Mouse (Mus musculus) neural tube, embryonic 11.5 days (tissue): Measurements from ENCODE around the gene Spns3. TPM values are rescaled to one million over a fixed set of nuclear protein-coding genes. Genes with fewer than 3 reads are reported as not detected.

Source experiments
- ATAC-seq: fragments of 200-750 bp; cut with Nextera tagmentation; 2 replicates; pipeline ENCODE4 v1.8.0; 2017; ENCODE audit warnings: moderate number of reproducible peaks, mild to moderate bottlenecking, moderate TSS enrichment, moderate library complexity; ENCODE audit not compliant: insufficient read depth, low FRiP score, low TSS enrichment
- DNase-seq: peaks from one replicate; pipeline ENCODE4 v3.0.0-alpha.2; 2015; ENCODE audit warnings: low spot score
- H3K27ac ChIP-seq: fragments of 300-500 bp; sonication (generic); 2 replicates; pipeline ENCODE4 v1.5.1; 2014; ENCODE audit warnings: low read depth, mild to moderate bottlenecking, low read length
- H3K27me3 ChIP-seq: fragments of 300-500 bp; sonication (generic); 2 replicates; pipeline ENCODE4 v1.6.1; 2014; ENCODE audit warnings: mild to moderate bottlenecking, low read length, mixed read lengths; ENCODE audit not compliant: control insufficient read depth, insufficient read depth
- H3K36me3 ChIP-seq: fragments of 300-500 bp; sonication (generic); 2 replicates; pipeline ENCODE4 v1.6.1; 2014; ENCODE audit warnings: mild to moderate bottlenecking, low read length, moderate library complexity, mixed read lengths; ENCODE audit not compliant: control insufficient read depth, insufficient read depth
- H3K4me1 ChIP-seq: fragments of 300-500 bp; sonication (generic); 2 replicates; pipeline ENCODE4 v1.6.1; 2014; ENCODE audit warnings: low read length, mixed read lengths; ENCODE audit not compliant: control insufficient read depth, insufficient read depth
- H3K4me2 ChIP-seq: fragments of 300-500 bp; sonication (generic); 2 replicates; pipeline ENCODE4 v1.6.1; 2014; ENCODE audit warnings: low read depth, mild to moderate bottlenecking, moderate library complexity
- H3K4me3 ChIP-seq: fragments of 300-500 bp; sonication (generic); 2 replicates; pipeline ENCODE4 v1.5.1; 2014; ENCODE audit warnings: low read depth, low read length
- H3K9ac ChIP-seq: fragments of 300-500 bp; sonication (generic); 2 replicates; pipeline ENCODE4 v1.6.1; 2014; ENCODE audit warnings: mild to moderate bottlenecking, low read length
- H3K9me3 ChIP-seq: fragments of 300-500 bp; sonication (generic); 2 replicates; pipeline ENCODE4 v1.6.1; 2016; ENCODE audit warnings: low read length; ENCODE audit not compliant: control insufficient read depth
- WGBS: fragments of 180-500 bp; shearing (Covaris S2); extraction: QIAGEN DNeasy Blood & Tissue Kit; methylation state at CpG from one replicate; pipeline ENCODE4 v1.1.7; 2014; 5-methylcytosine and 5-hydroxymethylcytosine counted together
- polyA plus RNA-seq: library from polyadenylated mRNA; unstranded; fragments of >200 nt; fragmentation: Nextera tagmentation; extraction: Ambion mirVana; gene quantifications from 2 replicates; pipeline ENCODE4 v1.2.1, GENCODE M21; 2014

Spns3 gene
- polyA plus RNA-seq, 1 experiment from 2014 or later = 0.25 TPM

DNA sequence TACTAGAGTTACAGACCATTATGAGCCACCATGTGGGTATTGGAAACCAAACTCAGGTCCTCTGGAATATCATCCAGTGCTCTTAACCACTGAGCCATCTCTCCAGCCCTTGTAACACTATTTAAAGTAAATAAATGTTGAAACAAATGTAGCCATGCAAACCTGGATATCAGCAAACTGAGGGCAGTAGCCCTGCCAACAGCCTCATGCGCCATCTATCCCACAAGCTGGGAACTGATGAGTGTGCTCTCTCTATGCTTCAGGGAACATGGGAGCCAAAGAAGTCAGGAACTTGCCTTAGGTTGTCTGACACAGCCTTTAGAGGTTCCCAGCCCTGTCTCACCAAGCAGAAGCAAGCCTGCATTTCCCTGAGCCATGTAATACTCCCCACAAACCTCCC is 18.7 kb downstream of the Spns3 start:
- H3K36me3 ChIP-seq = no peaks in the 10 kb centered on the region
- no peaks in the 10 kb centered on the region for H3K9me3 ChIP-seq
- H3K27ac ChIP-seq = no peak overlapping the region
- no peak overlapping the region for H3K4me2 ChIP-seq
- 80% methylated on average over 1 of the region's 1 CpGs for WGBS
- DNase-seq = no peak
- ATAC-seq = no peak
- no peak overlapping the region for H3K4me3 ChIP-seq
- H3K4me1 ChIP-seq = no peaks in the 10 kb centered on the region
- H3K27me3 ChIP-seq = no peaks in the 10 kb centered on the region
- no peak overlapping the region for H3K9ac ChIP-seq

DNA sequence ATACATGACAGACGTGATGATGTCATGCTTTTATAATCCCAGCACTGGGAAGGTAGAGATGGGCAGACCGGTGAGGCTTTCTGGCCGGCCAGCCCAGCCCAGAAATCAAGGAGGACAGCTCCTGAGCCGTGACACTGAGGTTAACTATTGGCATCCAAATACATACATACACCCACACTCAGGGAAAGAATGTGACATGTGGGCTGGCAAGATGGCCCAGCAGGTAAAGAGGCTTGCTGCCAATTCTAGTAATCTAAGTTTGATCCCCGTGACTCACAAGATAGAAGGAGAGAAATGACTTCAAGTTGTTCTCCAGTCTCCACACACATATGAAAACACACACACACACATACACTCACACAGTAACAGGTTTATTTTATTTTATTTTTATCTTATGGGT is 19.2 kb downstream of the Spns3 start:
- Histone ChIP-seq H3K9ac (no peak overlapping the region), H3K4me3 (no peak overlapping the region), H3K4me2 (no peak overlapping the region), H3K9me3 (no peaks in the 10 kb centered on the region), H3K4me1 (no peaks in the 10 kb centered on the region), H3K27ac (no peak overlapping the region), H3K36me3 (no peaks in the 10 kb centered on the region), H3K27me3 (no peaks in the 10 kb centered on the region)
- DNase-seq (no peak), ATAC-seq (no peak)
- WGBS = 82% methylated on average over 5 of the region's 5 CpGs

DNA sequence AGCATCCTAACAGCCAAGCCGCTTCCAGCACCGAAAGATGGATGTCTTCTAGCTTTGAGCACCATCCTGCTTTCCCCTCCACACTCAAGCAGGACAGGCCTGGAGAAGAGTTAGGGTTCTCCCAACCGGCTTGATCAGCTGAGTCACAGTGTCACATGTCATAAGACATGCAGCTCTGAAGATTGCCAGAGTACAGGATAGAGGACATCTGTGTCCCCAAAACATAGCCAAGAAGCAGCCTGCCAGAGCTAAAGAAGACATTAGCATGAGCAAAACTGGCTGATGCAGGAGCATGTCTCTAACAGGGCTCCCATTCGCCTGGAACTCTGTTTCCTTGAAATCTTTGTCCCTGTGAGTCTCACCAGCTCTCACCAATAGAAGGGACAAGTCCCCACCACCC is 24.1 kb downstream of the Spns3 start:
- Histone ChIP-seq H3K9ac (no peak overlapping the region), H3K27me3 (no peaks in the 10 kb centered on the region), H3K4me3 (no peak overlapping the region), H3K9me3 (no peaks in the 10 kb centered on the region), H3K27ac (no peak overlapping the region), H3K4me1 (no peaks in the 10 kb centered on the region), H3K36me3 (no peaks in the 10 kb centered on the region), H3K4me2 (no peak overlapping the region)
- WGBS = 86% methylated on average over 4 of the region's 4 CpGs
- no peak for DNase-seq
- no peak for ATAC-seq

DNA sequence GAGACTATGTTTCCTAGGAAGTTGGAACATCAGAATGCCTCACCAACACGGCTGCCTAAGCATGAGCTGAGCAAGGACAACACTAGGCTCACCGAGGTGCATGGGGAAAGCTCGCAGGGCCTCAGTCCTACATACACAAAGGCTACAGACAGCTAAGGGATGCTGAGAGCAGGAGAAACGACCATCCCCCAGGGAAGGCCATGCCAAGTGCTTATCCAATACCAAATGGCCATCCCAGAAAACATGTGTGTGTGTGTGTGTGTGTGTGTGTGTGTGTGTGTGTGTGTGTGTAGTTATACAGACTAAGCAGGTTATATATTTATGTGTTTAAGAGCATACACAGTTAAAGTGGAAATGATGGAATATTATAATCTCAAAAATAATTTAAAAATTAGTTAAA is 26.6 kb downstream of the Spns3 start:
- no peaks in the 10 kb centered on the region for H3K27me3 ChIP-seq
- H3K4me3 ChIP-seq = no peak overlapping the region
- no peak overlapping the region for H3K4me2 ChIP-seq
- no peak overlapping the region for H3K27ac ChIP-seq
- no peaks in the 10 kb centered on the region for H3K4me1 ChIP-seq
- DNase-seq (no peak), ATAC-seq (no peak)
- 62% methylated on average over 4 of the region's 4 CpGs for WGBS
- no peak overlapping the region for H3K9ac ChIP-seq
- H3K36me3 ChIP-seq = no peaks in the 10 kb centered on the region
- H3K9me3 ChIP-seq = no peaks in the 10 kb centered on the region

DNA sequence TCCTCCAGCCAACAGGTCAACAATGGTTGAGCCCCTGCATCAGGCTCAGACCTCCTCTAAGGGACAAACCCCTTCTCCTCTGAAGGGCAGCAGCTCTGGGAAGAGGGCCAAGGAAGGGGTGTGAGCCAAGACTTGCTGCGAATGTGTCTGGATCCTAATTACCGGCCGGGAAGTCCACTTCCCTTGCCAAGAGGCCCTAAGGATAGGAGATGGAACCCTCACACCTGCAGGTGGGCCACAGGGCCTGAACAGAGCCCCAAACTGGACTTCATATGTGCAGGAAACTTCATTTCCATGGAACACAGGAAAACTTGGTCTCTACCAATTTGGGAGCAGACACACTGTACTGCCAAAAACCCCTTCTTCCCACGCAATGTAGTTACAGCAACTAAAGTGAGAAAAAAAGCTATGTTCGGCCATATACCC is 27.7 kb downstream of the Spns3 start:
- Histone ChIP-seq H3K9ac (no peak overlapping the region), H3K4me3 (no peak overlapping the region), H3K36me3 (no peaks in the 10 kb centered on the region), H3K4me1 (no peaks in the 10 kb centered on the region), H3K27me3 (no peaks in the 10 kb centered on the region), H3K9me3 (no peaks in the 10 kb centered on the region), H3K27ac (no peak overlapping the region), H3K4me2 (no peak overlapping the region)
- ATAC-seq = no peak
- WGBS = 91% methylated on average over 5 of the region's 5 CpGs
- no peak for DNase-seq

DNA sequence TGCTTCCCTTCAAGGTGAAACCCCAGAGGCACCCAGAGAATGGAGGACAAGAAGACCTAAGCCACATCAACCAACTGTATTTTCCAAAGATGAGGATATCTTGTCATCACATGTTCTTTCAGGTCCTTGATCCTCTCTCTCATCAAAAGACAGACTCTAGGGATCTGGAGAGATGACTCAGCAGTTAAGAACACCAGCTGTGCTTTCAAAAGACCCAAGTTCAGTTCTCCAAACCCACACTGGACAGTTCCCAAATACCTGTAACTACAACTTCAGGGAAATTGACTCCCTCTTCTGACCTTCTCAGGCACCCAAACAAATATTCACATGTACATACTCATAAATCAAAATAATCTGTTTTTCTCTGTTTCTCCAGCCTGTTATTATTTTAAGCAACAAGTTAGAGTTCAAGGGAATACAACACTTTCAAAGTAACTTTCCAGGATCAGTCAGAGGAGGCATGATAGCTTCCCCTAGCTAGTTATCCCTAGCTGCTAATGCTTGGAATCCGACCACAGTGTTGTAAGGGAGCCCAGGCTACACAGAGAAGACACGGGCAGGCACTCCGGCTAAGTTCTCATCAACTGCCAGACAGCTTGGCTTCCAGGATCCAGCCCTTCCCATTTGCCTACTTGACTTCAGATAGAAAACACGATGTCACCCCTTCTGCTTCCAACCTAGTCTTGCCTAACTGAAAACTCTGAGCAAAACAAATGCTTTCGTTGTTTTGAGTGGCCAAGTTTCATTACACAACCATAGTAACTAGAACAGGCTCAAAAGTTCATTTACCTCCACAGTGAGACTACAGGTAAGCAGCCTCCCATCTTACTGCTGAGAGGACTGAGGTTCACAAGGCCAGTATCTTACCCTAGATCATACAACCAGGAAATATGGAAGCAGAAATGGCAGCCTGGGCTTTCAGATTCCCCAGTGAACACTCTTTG is 28.4 kb downstream of the Spns3 start:
- ATAC-seq (no peak), DNase-seq (no peak)
- H3K9ac ChIP-seq = no peak overlapping the region
- no peaks in the 10 kb centered on the region for H3K27me3 ChIP-seq
- 89% methylated on average over 5 of the region's 5 CpGs for WGBS
- H3K4me1 ChIP-seq = no peaks in the 10 kb centered on the region
- H3K36me3 ChIP-seq = no peaks in the 10 kb centered on the region
- H3K9me3 ChIP-seq = no peaks in the 10 kb centered on the region
- H3K4me2 ChIP-seq = no peak overlapping the region
- H3K27ac ChIP-seq = no peak overlapping the region
- H3K4me3 ChIP-seq = no peak overlapping the region

DNA sequence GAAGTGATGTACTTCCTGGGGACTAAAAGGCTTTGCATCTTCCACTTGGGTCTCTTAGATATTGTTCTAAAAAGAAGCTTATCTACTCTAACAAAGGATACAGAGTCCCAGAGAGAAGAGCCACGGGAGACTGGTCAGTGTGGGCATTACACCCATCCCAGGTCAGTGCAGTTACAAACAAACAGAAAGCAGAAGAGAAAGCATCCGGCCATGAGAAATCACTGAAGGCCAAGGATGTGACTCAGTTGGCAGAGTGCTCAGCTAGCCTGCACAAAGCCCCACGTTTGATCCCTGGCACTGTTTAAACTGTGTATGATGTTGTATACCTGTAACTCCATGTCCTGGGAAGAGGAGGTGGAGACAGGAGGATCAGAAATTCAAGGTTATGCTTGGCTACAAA is 30.4 kb downstream of the Spns3 start:
- no peak for DNase-seq
- ATAC-seq = no peak
- no peaks in the 10 kb centered on the region for H3K36me3 ChIP-seq
- no peaks in the 10 kb centered on the region for H3K27me3 ChIP-seq
- no peaks in the 10 kb centered on the region for H3K9me3 ChIP-seq
- H3K4me2 ChIP-seq = no peak overlapping the region
- WGBS = 84% methylated on average over 3 of the region's 3 CpGs
- H3K27ac ChIP-seq = no peak overlapping the region
- no peak overlapping the region for H3K4me3 ChIP-seq
- H3K9ac ChIP-seq = no peak overlapping the region
- H3K4me1 ChIP-seq = no peaks in the 10 kb centered on the region

DNA sequence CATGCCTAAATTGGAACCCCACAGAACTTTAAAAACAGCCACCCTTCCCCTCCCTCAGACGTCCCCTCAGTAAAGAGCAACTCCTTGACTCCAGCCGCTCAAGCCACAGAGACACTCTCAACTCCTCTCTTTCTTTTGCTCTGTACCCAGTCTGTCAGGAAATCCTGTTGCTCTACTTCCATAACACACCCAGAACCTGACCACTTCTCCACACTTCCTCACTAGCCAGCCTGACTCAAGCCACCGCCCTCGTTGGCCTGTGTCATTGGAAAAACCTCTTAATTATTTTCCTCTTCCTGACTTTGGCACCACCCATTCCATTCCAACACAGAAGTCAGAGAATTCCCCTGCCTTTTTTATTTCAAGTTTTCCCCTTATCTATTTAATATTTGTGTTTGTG is 31.1 kb downstream of the Spns3 start:
- Histone ChIP-seq H3K27ac (no peak overlapping the region), H3K4me1 (no peaks in the 10 kb centered on the region), H3K9ac (no peak overlapping the region), H3K27me3 (no peaks in the 10 kb centered on the region), H3K4me3 (no peak overlapping the region), H3K4me2 (no peak overlapping the region), H3K9me3 (no peaks in the 10 kb centered on the region), H3K36me3 (no peaks in the 10 kb centered on the region)
- ATAC-seq (no peak), DNase-seq (no peak)
- whole genome bisulfite sequencing = 85% methylated on average over 4 of the region's 4 CpGs

DNA sequence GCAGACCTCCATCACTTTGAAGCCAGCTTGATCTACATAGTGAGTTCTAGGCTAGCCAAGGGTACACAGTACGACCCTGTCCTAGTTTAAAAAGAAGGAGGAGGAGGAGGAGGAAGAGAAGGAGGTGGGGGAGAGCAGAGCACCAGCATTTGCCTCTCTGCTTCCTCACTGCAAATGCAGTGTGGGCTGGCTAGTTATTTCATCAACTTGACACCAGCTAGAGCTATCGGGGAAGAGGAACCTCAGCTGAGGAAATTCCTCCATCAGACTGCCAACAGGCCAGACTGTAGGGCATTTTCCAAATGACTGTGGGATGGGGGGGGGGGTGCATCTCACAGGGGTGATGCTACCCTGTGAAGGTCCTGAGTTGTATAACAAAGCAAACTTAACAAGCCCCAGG is 31.9 kb downstream of the Spns3 start:
- H3K36me3 ChIP-seq = no peaks in the 10 kb centered on the region
- H3K27me3 ChIP-seq = no peaks in the 10 kb centered on the region
- H3K9me3 ChIP-seq = no peaks in the 10 kb centered on the region
- no peak overlapping the region for H3K4me2 ChIP-seq
- ATAC-seq (no peak), DNase-seq (no peak)
- H3K9ac ChIP-seq = no peak overlapping the region
- WGBS = 67% methylated on average over 2 of the region's 2 CpGs
- H3K27ac ChIP-seq = no peak overlapping the region
- no peak overlapping the region for H3K4me3 ChIP-seq
- no peaks in the 10 kb centered on the region for H3K4me1 ChIP-seq
